Mouse (Mus musculus) CH12.LX (cell line): ENCODE measurements around the gene Prss34. TPM values are rescaled to one million over a fixed set of nuclear protein-coding genes. Genes with fewer than 3 reads are reported as not detected.

Experiments used
- DNase-seq: peaks from one replicate; pipeline ENCODE4 v3.0.0-alpha.2; 2013; ENCODE audit errors: extremely low read depth
- H3K27ac ChIP-seq: 2 replicates; pipeline ENCODE4 v1.5.1; 2012; ENCODE audit warnings: low read depth, mild to moderate bottlenecking, control low read depth, moderate library complexity; ENCODE audit not compliant: insufficient read depth
- H3K27me3 ChIP-seq: replicated peaks from 2 replicates; pipeline ENCODE3; 2012; ENCODE audit warnings: inconsistent platforms
- H3K36me3 ChIP-seq, 2 experiments: replicated peaks in 1 of 2; 2 replicates each; pipeline versions ENCODE3 to v1.6.1; 2012; ENCODE audit warnings: inconsistent platforms in 1 of 2, low read length in 1 of 2, mild to moderate bottlenecking in 1 of 2, mixed read lengths in 1 of 2, moderate library complexity in 1 of 2; ENCODE audit not compliant: control insufficient read depth in 1 of 2, insufficient read depth in 1 of 2
- H3K4me1 ChIP-seq, 2 experiments: 2 replicates each; pipeline ENCODE4 v1.6.1; 2012; ENCODE audit warnings: inconsistent platforms in 1 of 2, moderate library complexity in 1 of 2; ENCODE audit not compliant: insufficient read depth in 2 of 2, control insufficient read depth in 1 of 2
- H3K4me2 ChIP-seq: 2 replicates; pipeline ENCODE4 v1.6.1; 2012; ENCODE audit warnings: low read depth, mild to moderate bottlenecking, control low read depth; ENCODE audit not compliant: poor library complexity, insufficient read depth, severe bottlenecking
- H3K4me3 ChIP-seq, 3 experiments: fragments of 150-350 bp in 1 of 3; sonication (generic) in 1 of 3; replicated peaks in 1 of 3; 2 replicates each; pipeline versions ENCODE3 to v1.5.1; 2011 to 2012; ENCODE audit warnings: low read depth in 2 of 3, low read length in 2 of 3, mild to moderate bottlenecking in 2 of 3, moderate library complexity in 2 of 3, control low read depth in 1 of 3, improper control_type of control experiment in 1 of 3, inconsistent platforms in 1 of 3, mixed read lengths in 1 of 3; ENCODE audit not compliant: poor library complexity in 1 of 3
- H3K79me2 ChIP-seq: replicated peaks from 2 replicates; pipeline ENCODE4 v1.6.1; 2012; ENCODE audit warnings: mild to moderate bottlenecking, moderate library complexity; ENCODE audit not compliant: control insufficient read depth, poor library complexity, insufficient read depth, severe bottlenecking; ENCODE audit errors: extremely low read depth
- H3K9ac ChIP-seq: 2 replicates; pipeline ENCODE4 v1.6.1; 2012; ENCODE audit warnings: low read depth, mild to moderate bottlenecking, control low read depth, moderate library complexity; ENCODE audit not compliant: insufficient read depth
- H3K9me3 ChIP-seq: replicated peaks from 2 replicates; pipeline ENCODE3; 2012; ENCODE audit warnings: low read length, inconsistent platforms, mixed read lengths
- CHD1 ChIP-seq: IDR thresholded peaks from 2 replicates; pipeline ENCODE4 v1.6.1; 2012; ENCODE audit warnings: low read depth, low read length, improper control_type of control experiment, inconsistent platforms
- CHD2 ChIP-seq: IDR thresholded peaks from 2 replicates; pipeline ENCODE4 v1.6.1; 2011; ENCODE audit warnings: low read length, improper control_type of control experiment
- CTCF ChIP-seq, 2 experiments: IDR thresholded peaks in 1 of 2; conservative IDR thresholded peaks in 1 of 2; 2 replicates each; pipeline ENCODE4 v1.5.1; 2011 to 2012; ENCODE audit warnings: low read depth in 2 of 2, low read length in 2 of 2, improper control_type of control experiment in 1 of 2, inconsistent platforms in 1 of 2, mild to moderate bottlenecking in 1 of 2, moderate library complexity in 1 of 2
- E2F4 ChIP-seq: IDR thresholded peaks from 2 replicates; pipeline ENCODE4 v1.6.1; 2011; ENCODE audit warnings: low read depth, low read length, improper control_type of control experiment; ENCODE audit not compliant: insufficient replicate concordance
- ETS1 ChIP-seq: conservative IDR thresholded peaks from 2 replicates; pipeline ENCODE4 v1.6.1; 2012; ENCODE audit warnings: low read depth, mild to moderate bottlenecking, inconsistent platforms, low read length, improper control_type of control experiment, moderate library complexity
- GABPA ChIP-seq: IDR thresholded peaks from 2 replicates; pipeline ENCODE4 v1.6.1; 2012; ENCODE audit warnings: low read depth, low read length, improper control_type of control experiment, inconsistent platforms; ENCODE audit not compliant: insufficient replicate concordance
- HCFC1 ChIP-seq: IDR thresholded peaks from 2 replicates; pipeline ENCODE4 v1.6.1; 2012; ENCODE audit warnings: low read depth, mild to moderate bottlenecking, inconsistent platforms, low read length, improper control_type of control experiment
- IRF4 ChIP-seq: IDR thresholded peaks from 2 replicates; pipeline ENCODE4 v1.6.1; 2014; ENCODE audit warnings: low read depth, mild to moderate bottlenecking, inconsistent platforms, low read length, improper control_type of control experiment
- NRF1 ChIP-seq: IDR thresholded peaks from 2 replicates; pipeline ENCODE4 v1.6.1; 2014; ENCODE audit warnings: low read depth, mild to moderate bottlenecking, inconsistent platforms, low read length, improper control_type of control experiment, moderate library complexity
- POLR2A ChIP-seq: IDR thresholded peaks from 2 replicates; pipeline ENCODE4 v1.6.1; 2011; ENCODE audit warnings: low read depth, mild to moderate bottlenecking, improper control_type of control experiment, low read length
- POLR2AphosphoS2 ChIP-seq: IDR thresholded peaks from 2 replicates; pipeline ENCODE4 v1.6.1; 2011; ENCODE audit warnings: low read depth, low read length, improper control_type of control experiment
- RAD21 ChIP-seq: IDR thresholded peaks from 2 replicates; pipeline ENCODE4 v1.6.1; 2011; ENCODE audit warnings: low read depth, mild to moderate bottlenecking, low read length, improper control_type of control experiment, moderate library complexity
- RCOR1 ChIP-seq: conservative IDR thresholded peaks from 2 replicates; pipeline ENCODE4 v1.6.1; 2012; ENCODE audit warnings: low read depth, mild to moderate bottlenecking, inconsistent platforms, low read length, improper control_type of control experiment
- SIN3A ChIP-seq: IDR thresholded peaks from 2 replicates; pipeline ENCODE4 v1.6.1; 2012; ENCODE audit warnings: low read length, improper control_type of control experiment, inconsistent platforms
- TCF12 ChIP-seq: IDR thresholded peaks from 2 replicates; pipeline ENCODE4 v1.6.1; 2014; ENCODE audit warnings: low read depth, mild to moderate bottlenecking, inconsistent platforms, low read length, improper control_type of control experiment
- UBTF ChIP-seq: IDR thresholded peaks from 2 replicates; pipeline ENCODE4 v1.6.1; 2012; ENCODE audit warnings: low read depth, mild to moderate bottlenecking, inconsistent platforms, low read length, improper control_type of control experiment, moderate library complexity
- USF2 ChIP-seq: conservative IDR thresholded peaks from 2 replicates; pipeline ENCODE4 v1.6.1; 2011; ENCODE audit warnings: low read depth, low read length, improper control_type of control experiment
- ZC3H11A ChIP-seq: IDR thresholded peaks from 2 replicates; pipeline ENCODE4 v1.6.1; 2012; ENCODE audit warnings: low read depth, mild to moderate bottlenecking, inconsistent platforms, low read length, improper control_type of control experiment
- ZKSCAN1 ChIP-seq: IDR thresholded peaks from 2 replicates; pipeline ENCODE4 v1.6.1; 2012; ENCODE audit warnings: low read depth, inconsistent platforms, low read length, improper control_type of control experiment, borderline replicate concordance
- dilution Hi-C: fragments of 300-500 bp; cut with MboI; formaldehyde crosslinking; loops from 2 replicates; pipeline ENCODE4 v1.14.3; 2020; ENCODE audit warnings: low sequenced_read_pairs; ENCODE audit not compliant: extremely low pct_unique_long_range_greater_than_20kb, extremely low pct_ligation_motif_present
- in situ Hi-C: fragments of 300-500 bp; cut with MboI; formaldehyde crosslinking; loops from 3 replicates; pipeline ENCODE4 v1.14.3; 2019; ENCODE audit warnings: low sequenced_read_pairs, low pct_ligation_motif_present, low pct_unique_long_range_greater_than_20kb, mixed read lengths
- polyA plus RNA-seq: library from polyadenylated mRNA; unstranded; fragments of >175 nt; gene quantifications from 2 replicates; pipeline ENCODE4 v1.2.1, GENCODE M21; 2012; ENCODE audit warnings: low read depth; ENCODE audit not compliant: insufficient read length
- total RNA-seq, 2 experiments: library from RNA; depleted of rRNA; stranded (reverse); fragments of 300-350 nt in 1 of 2; fragments of >200 nt in 1 of 2; gene quantifications; 2 replicates each; pipeline ENCODE4 v1.2.3; 2012 to 2014

Gene Prss34
- total and polyA plus RNA-seq, 3 experiments, result not detected

GRCm38 (mm10) chr17:25340003-25340402 lies 41.8 kb downstream of the Prss34 start:
- peaks cover 86% of the 10 kb centered on the region for H3K27me3 ChIP-seq
- H3K4me2 ChIP-seq, result no peak overlapping the region
- TF ChIP-seq NRF1, result no peak
- TF ChIP-seq CTCF (conservative IDR thresholded peaks at IDR 0.05 in 1 of 2, IDR thresholded peaks at IDR 0.05 in 1 of 2; ENCODE audit: low read depth in 2 of 2, low read length in 2 of 2), result no peak
- no peak for TF ChIP-seq IRF4
- no peak for TF ChIP-seq E2F4
- no peak for TF ChIP-seq GABPA
- no peak for TF ChIP-seq UBTF
- no peak for TF ChIP-seq ZC3H11A
- TF ChIP-seq HCFC1, result no peak
- no peak for TF ChIP-seq CHD1
- no peak for TF ChIP-seq SIN3A
- no peaks in the 10 kb centered on the region for H3K4me1 ChIP-seq
- no peaks in the 10 kb centered on the region for H3K79me2 ChIP-seq
- H3K4me3 ChIP-seq, result no peak overlapping the region
- H3K9me3 ChIP-seq, result peaks cover 24% of the 10 kb centered on the region
- no peak for DNase-seq
- H3K36me3 ChIP-seq, result no peaks in the 10 kb centered on the region
- in situ Hi-C loops (no loop called here), dilution Hi-C loops (no loop called here)
- no peak overlapping the region for H3K27ac ChIP-seq
- no peak overlapping the region for H3K9ac ChIP-seq

- Histone ChIP-seq H3K27me3 (peaks cover 89% of the 10 kb centered on the region), H3K9ac (no peak overlapping the region), H3K4me2 (no peak overlapping the region), H3K36me3 (no peaks in the 10 kb centered on the region), H3K4me1 (no peaks in the 10 kb centered on the region), H3K79me2 (no peaks in the 10 kb centered on the region), H3K9me3 (peaks cover 24% of the 10 kb centered on the region), H3K27ac (no peak overlapping the region), H3K4me3 (no peak overlapping the region)
- dilution Hi-C loops (no loop called here), in situ Hi-C loops (no loop called here)
- TF ChIP-seq POLR2AphosphoS2 (no peak), POLR2A (no peak), RCOR1 (no peak), ZKSCAN1 (no peak), USF2 (no peak), TCF12 (no peak), RAD21 (no peak), CHD2 (no peak), IRF4 (no peak), ETS1 (no peak), SIN3A (no peak)
- no peak for DNase-seq
Measured at GRCm38 (mm10) chr17:25341490-25341889, 43.3 kb downstream of the Prss34 start.
